Mouse (Mus musculus): Measurements from ENCODE around the gene Kctd18. TPM values are rescaled to one million over a fixed set of nuclear protein-coding genes. Genes with fewer than 3 reads are reported as not detected.
A peak's percentile ranks its signal among the peaks of the same experiment; 100 is the strongest.

The Kctd18 gene
- 27.8 and 27.9 TPM in 2 replicates for polyA plus RNA-seq (2015; fragmentation: Nextera tagmentation; extraction: Ambion mirVana)

GRCm38 (mm10) chr1:58018856-58019255 is at the start of gene Kctd18:
TSS of gene Kctd18 (minus strand) at chr1:58018956.
- Histone ChIP-seq H3K36me3 (ENCODE audit: control insufficient read depth, insufficient read depth, low read length) (no peaks in the 10 kb centered on the region), H3K9me3 (ENCODE audit: control insufficient read depth, low read length) (no peaks in the 10 kb centered on the region), H3K9ac (ENCODE audit: low read depth, low read length) (no peak within 1 kb of the TSS), H3K4me2 (ENCODE audit: low read length) (no peak within 1 kb of the TSS), H3K27me3 (replicated peaks; ENCODE audit: control insufficient read depth, insufficient read depth, low read length) (no peaks in the 10 kb centered on the region), H3K4me3 (ENCODE audit: low read length) (no peak within 1 kb of the TSS), H3K27ac (ENCODE audit: low read depth, low read length) (no peak within 1 kb of the TSS), H3K4me1 (ENCODE audit: control insufficient read depth, insufficient read depth, low read depth, low read length) (no peaks in the 10 kb centered on the region)
- ATAC-seq = no peak
- 95% methylated on average over 7 of the region's 7 CpGs for WGBS

- Histone ChIP-seq H3K27me3 (replicated peaks; ENCODE audit: control insufficient read depth, insufficient read depth, low read length) (no peaks in the 10 kb centered on the region), H3K4me3 (ENCODE audit: low read length) (no peak overlapping the region), H3K27ac (ENCODE audit: low read depth, low read length) (no peak overlapping the region), H3K9ac (ENCODE audit: low read depth, low read length) (no peak overlapping the region), H3K36me3 (ENCODE audit: control insufficient read depth, insufficient read depth, low read length) (no peaks in the 10 kb centered on the region), H3K4me1 (ENCODE audit: control insufficient read depth, insufficient read depth, low read depth, low read length) (no peaks in the 10 kb centered on the region), H3K4me2 (ENCODE audit: low read length) (no peak overlapping the region), H3K9me3 (ENCODE audit: control insufficient read depth, low read length) (no peaks in the 10 kb centered on the region)
- no peak for ATAC-seq
- 77% methylated on average over 3 of the region's 3 CpGs for WGBS
Measured at GRCm38 (mm10) chr1:58065606-58066005, 46.9 kb upstream of the Kctd18 start.

DNA sequence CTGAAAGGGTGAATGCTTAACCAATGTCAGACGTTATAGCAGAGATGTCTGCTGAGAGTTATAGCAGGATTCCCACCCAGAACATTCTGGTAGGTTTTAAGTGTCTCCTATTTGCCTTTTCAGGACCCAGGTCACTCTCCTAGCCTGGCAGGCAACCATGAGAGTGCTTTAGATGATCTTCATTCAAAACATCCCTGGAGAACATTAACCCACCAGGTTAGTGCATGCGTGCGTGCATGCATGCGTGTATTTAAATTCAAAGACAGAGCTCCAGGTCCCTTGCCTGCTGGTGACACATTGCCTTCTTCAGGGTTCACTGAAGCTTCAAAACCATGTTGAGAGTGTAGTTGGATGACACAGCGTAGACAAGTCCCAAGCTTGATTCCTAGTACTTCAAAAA is 46.4 kb upstream of the Kctd18 start:
- 84% methylated on average over 5 of the region's 5 CpGs for WGBS
- no peak for ATAC-seq
- Histone ChIP-seq H3K36me3 (ENCODE audit: control insufficient read depth, insufficient read depth, low read length) (no peaks in the 10 kb centered on the region), H3K27ac (ENCODE audit: low read depth, low read length) (no peak overlapping the region), H3K4me1 (ENCODE audit: control insufficient read depth, insufficient read depth, low read depth, low read length) (no peaks in the 10 kb centered on the region), H3K9me3 (ENCODE audit: control insufficient read depth, low read length) (no peaks in the 10 kb centered on the region), H3K9ac (ENCODE audit: low read depth, low read length) (no peak overlapping the region), H3K4me3 (ENCODE audit: low read length) (no peak overlapping the region), H3K4me2 (ENCODE audit: low read length) (no peak overlapping the region), H3K27me3 (replicated peaks; ENCODE audit: control insufficient read depth, insufficient read depth, low read length) (no peaks in the 10 kb centered on the region)

DNA sequence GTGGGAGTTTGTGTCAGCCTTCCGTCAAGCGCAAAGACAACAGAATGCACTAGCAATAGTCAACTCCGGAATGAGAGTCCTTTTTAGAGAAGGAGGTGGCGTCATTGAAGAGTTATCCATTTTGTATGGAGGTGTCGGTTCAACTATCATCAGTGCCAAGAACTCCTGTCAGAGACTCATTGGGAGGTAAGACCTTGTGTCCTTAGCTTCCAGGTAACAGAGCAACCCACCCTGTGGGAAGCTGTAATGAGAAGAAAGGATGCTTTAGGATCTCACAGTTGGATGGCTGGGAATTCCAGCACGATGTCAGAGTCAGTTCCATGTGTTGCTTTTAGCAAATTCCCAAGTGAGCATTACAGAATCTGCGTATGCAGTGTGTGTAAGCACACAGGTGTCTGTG is 43.4 kb upstream of the Kctd18 start:
- Histone ChIP-seq H3K4me3 (ENCODE audit: low read length) (no peak overlapping the region), H3K4me1 (ENCODE audit: control insufficient read depth, insufficient read depth, low read depth, low read length) (no peaks in the 10 kb centered on the region), H3K9ac (ENCODE audit: low read depth, low read length) (no peak overlapping the region), H3K36me3 (ENCODE audit: control insufficient read depth, insufficient read depth, low read length) (no peaks in the 10 kb centered on the region), H3K4me2 (ENCODE audit: low read length) (no peak overlapping the region), H3K9me3 (ENCODE audit: control insufficient read depth, low read length) (no peaks in the 10 kb centered on the region), H3K27me3 (replicated peaks; ENCODE audit: control insufficient read depth, insufficient read depth, low read length) (no peaks in the 10 kb centered on the region), H3K27ac (ENCODE audit: low read depth, low read length) (no peak overlapping the region)
- 89% methylated on average over 7 of the region's 7 CpGs for WGBS
- ATAC-seq = no peak

DNA sequence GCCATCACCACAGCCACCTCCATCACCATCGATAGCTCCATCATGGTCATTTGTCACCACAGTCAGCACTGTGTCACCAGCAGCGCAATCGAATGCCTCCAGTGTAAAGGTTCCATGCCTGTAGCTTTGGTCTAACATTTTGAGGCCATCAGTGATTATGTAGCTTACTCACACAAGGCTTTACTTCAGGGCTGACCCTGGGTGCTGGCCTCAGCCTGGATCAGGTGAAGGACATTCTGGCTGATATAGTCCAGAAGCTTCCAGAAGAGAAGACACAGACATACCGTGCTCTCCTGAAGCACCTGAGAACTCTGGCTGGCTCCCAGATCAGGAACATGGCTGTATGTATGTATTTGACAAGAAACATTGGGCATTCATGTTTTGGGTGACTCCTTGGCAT is 40.1 kb upstream of the Kctd18 start:
- Histone ChIP-seq H3K4me2 (ENCODE audit: low read length) (no peak overlapping the region), H3K4me3 (ENCODE audit: low read length) (no peak overlapping the region), H3K27me3 (replicated peaks; ENCODE audit: control insufficient read depth, insufficient read depth, low read length) (no peaks in the 10 kb centered on the region), H3K9me3 (ENCODE audit: control insufficient read depth, low read length) (no peaks in the 10 kb centered on the region), H3K9ac (ENCODE audit: low read depth, low read length) (no peak overlapping the region), H3K4me1 (ENCODE audit: control insufficient read depth, insufficient read depth, low read depth, low read length) (no peaks in the 10 kb centered on the region), H3K36me3 (ENCODE audit: control insufficient read depth, insufficient read depth, low read length) (no peaks in the 10 kb centered on the region), H3K27ac (ENCODE audit: low read depth, low read length) (no peak overlapping the region)
- 93% methylated on average over 4 of the region's 4 CpGs for WGBS
- ATAC-seq = no peak

DNA sequence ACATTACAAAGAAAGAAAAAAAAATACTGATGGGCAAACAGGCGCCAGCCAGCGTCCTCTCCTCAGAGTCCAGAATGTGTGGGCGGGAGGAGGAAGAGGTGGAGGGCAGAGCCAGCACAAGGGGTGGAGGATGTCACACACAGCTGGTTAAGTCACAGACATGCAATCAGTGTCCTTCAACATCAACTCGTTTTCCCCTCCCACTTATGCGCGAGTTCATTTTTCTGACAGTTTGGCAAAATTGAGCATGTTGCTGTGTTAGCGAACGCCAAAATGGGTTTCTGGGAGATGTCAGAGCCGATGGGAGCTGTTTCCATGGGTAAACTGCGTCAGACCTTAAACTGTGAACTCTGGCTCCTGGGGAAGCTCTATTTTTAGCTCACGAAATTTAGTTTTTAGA is 38.2 kb upstream of the Kctd18 start:
- WGBS = 71% methylated on average over 11 of the region's 11 CpGs
- H3K27me3 ChIP-seq (replicated peaks; ENCODE audit: control insufficient read depth, insufficient read depth, low read length) = no peaks in the 10 kb centered on the region
- no peak overlapping the region for H3K4me2 ChIP-seq (ENCODE audit: low read length)
- no peak overlapping the region for H3K9ac ChIP-seq (ENCODE audit: low read depth, low read length)
- H3K36me3 ChIP-seq (ENCODE audit: control insufficient read depth, insufficient read depth, low read length) = no peaks in the 10 kb centered on the region
- no peaks in the 10 kb centered on the region for H3K9me3 ChIP-seq (ENCODE audit: control insufficient read depth, low read length)
- H3K27ac ChIP-seq (ENCODE audit: low read depth, low read length) = no peak overlapping the region
- ATAC-seq = no peak
- H3K4me1 ChIP-seq (ENCODE audit: control insufficient read depth, insufficient read depth, low read depth, low read length) = no peaks in the 10 kb centered on the region
- no peak overlapping the region for H3K4me3 ChIP-seq (ENCODE audit: low read length)

GRCm38 (mm10) chr1:58056074-58056807 is 37.5 kb upstream of the Kctd18 start:
- no peaks in the 10 kb centered on the region for H3K9me3 ChIP-seq (ENCODE audit: control insufficient read depth, low read length)
- WGBS = 78% methylated on average over 13 of the region's 13 CpGs
- no peak overlapping the region for H3K9ac ChIP-seq (ENCODE audit: low read depth, low read length)
- no peaks in the 10 kb centered on the region for H3K4me1 ChIP-seq (ENCODE audit: control insufficient read depth, insufficient read depth, low read depth, low read length)
- no peak for ATAC-seq
- no peaks in the 10 kb centered on the region for H3K27me3 ChIP-seq (replicated peaks; ENCODE audit: control insufficient read depth, insufficient read depth, low read length)
- no peak overlapping the region for H3K4me3 ChIP-seq (ENCODE audit: low read length)
- no peak overlapping the region for H3K4me2 ChIP-seq (ENCODE audit: low read length)
- H3K36me3 ChIP-seq (ENCODE audit: control insufficient read depth, insufficient read depth, low read length) = no peaks in the 10 kb centered on the region
- H3K27ac ChIP-seq (ENCODE audit: low read depth, low read length) = no peak overlapping the region

GRCm38 (mm10) chr1:58055598-58055997 is 36.8 kb upstream of the Kctd18 start:
- H3K9ac ChIP-seq (ENCODE audit: low read depth, low read length) = no peak overlapping the region
- H3K36me3 ChIP-seq (ENCODE audit: control insufficient read depth, insufficient read depth, low read length) = no peaks in the 10 kb centered on the region
- no peak overlapping the region for H3K4me2 ChIP-seq (ENCODE audit: low read length)
- no peaks in the 10 kb centered on the region for H3K4me1 ChIP-seq (ENCODE audit: control insufficient read depth, insufficient read depth, low read depth, low read length)
- H3K4me3 ChIP-seq (ENCODE audit: low read length) = no peak overlapping the region
- H3K27ac ChIP-seq (ENCODE audit: low read depth, low read length) = no peak overlapping the region
- no peaks in the 10 kb centered on the region for H3K27me3 ChIP-seq (replicated peaks; ENCODE audit: control insufficient read depth, insufficient read depth, low read length)
- no peaks in the 10 kb centered on the region for H3K9me3 ChIP-seq (ENCODE audit: control insufficient read depth, low read length)
- WGBS = 69% methylated on average over 11 of the region's 11 CpGs
- ATAC-seq = peak; percentile 58

GRCm38 (mm10) chr1:58049126-58049525 is 30.4 kb upstream of the Kctd18 start:
- Histone ChIP-seq H3K27ac (ENCODE audit: low read depth, low read length) (no peak overlapping the region), H3K36me3 (ENCODE audit: control insufficient read depth, insufficient read depth, low read length) (no peaks in the 10 kb centered on the region), H3K9ac (ENCODE audit: low read depth, low read length) (no peak overlapping the region), H3K9me3 (ENCODE audit: control insufficient read depth, low read length) (no peaks in the 10 kb centered on the region), H3K27me3 (replicated peaks; ENCODE audit: control insufficient read depth, insufficient read depth, low read length) (no peaks in the 10 kb centered on the region), H3K4me2 (ENCODE audit: low read length) (no peak overlapping the region), H3K4me1 (ENCODE audit: control insufficient read depth, insufficient read depth, low read depth, low read length) (no peaks in the 10 kb centered on the region), H3K4me3 (ENCODE audit: low read length) (no peak overlapping the region)
- no peak for ATAC-seq
- WGBS = 91% methylated on average over 5 of the region's 5 CpGs
